Comparison of ENCODE assay signal across 26 mouse cellular contexts in the genomic region with DNA sequence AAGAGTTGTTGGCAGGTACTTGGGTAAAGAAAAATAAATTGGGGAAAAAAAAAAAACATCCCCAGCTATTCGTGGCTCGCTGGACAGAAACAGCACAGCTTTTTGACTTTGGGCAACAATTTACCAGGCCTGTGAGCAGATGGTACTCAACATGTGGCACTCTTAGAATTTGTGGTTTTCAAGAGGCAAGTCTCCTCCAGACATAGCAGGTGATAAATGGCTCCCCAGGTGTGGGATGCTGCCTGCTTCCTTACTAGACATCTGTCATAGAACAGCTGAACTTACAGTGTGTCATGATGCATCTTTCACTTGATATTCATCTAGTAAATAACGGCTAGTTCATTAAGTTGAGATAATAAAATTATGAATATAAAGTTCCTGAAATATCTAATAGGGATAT.
DNase-seq lines count a peak whose midpoint lies in the region; ATAC-seq and TF ChIP-seq lines count a peak whose summit lies in the region.
"Had no signal": no experiment of that assay in that cellular context is flagged by ENCODE, and none has a peak within 500 bp of the region (broad histone marks: within the 10 kb centered on the region; RNA-seq: fewer than 3 reads in every experiment).

No protein-coding gene starts in this region.

- no peak overlapping the region for H3K9ac ChIP-seq in hindbrain, embryonic 16.5 days (ENCODE audit: low read depth, low read length)
- H3K9ac ChIP-seq in hindbrain, embryonic 13.5 days: no peak overlapping the region
- no peak overlapping the region for H3K9ac ChIP-seq in midbrain, postnatal 0 days (replicated peaks; ENCODE audit: low read length, poor library complexity, severe bottlenecking)
- no peak overlapping the region for H3K9ac ChIP-seq in midbrain, embryonic 14.5 days (replicated peaks; ENCODE audit: low read length)
- H3K9ac ChIP-seq: forebrain, embryonic 15.5 days; heart, embryonic 12.5 days; heart, embryonic 15.5 days; hindbrain, embryonic 15.5 days had no signal

- H3K4me3 ChIP-seq in hindbrain, embryonic 16.5 days (ENCODE audit: low read length): no peak overlapping the region
- no peak overlapping the region for H3K4me3 ChIP-seq in hindbrain, embryonic 13.5 days
- H3K4me3 ChIP-seq in midbrain, postnatal 0 days (ENCODE audit: low read depth, low read length): no peak overlapping the region
- H3K4me3 ChIP-seq in midbrain, embryonic 14.5 days (replicated peaks; ENCODE audit: low read depth, low read length): no peak overlapping the region
- no peak overlapping the region for H3K4me3 ChIP-seq in myocyte
- H3K4me3 ChIP-seq: forebrain, embryonic 10.5 days; forebrain, embryonic 15.5 days; heart, embryonic 12.5 days; heart, embryonic 15.5 days; hindbrain, embryonic 10.5 days; hindbrain, embryonic 15.5 days had no signal

- peak; percentile 38 to 58 for DNase-seq in cerebellum, postnatal 10 days
- DNase-seq in cerebellum, adult 9-11 months: no peak
- peak; percentile 51 for DNase-seq in midbrain, postnatal 0 days (ENCODE audit: low spot score)
- no peak for DNase-seq in midbrain, embryonic 14.5 days
- DNase-seq in ovary, postnatal 14 days (ENCODE audit: low spot score): no peak
- DNase-seq: adrenal gland, postnatal 10 days; adrenal gland, postnatal 36 days; cerebellum, adult 11-12 months; cerebellum, adult 8-10 months; cerebellum, postnatal 36 days; gastrocnemius, postnatal 25 days; heart, adult 18-20 months; heart, postnatal 10 days; heart, postnatal 36 days had no signal

- H3K4me1 ChIP-seq in hindbrain, embryonic 16.5 days (ENCODE audit: control insufficient read depth, insufficient read depth, low read depth, low read length): no peaks in the 10 kb centered on the region
- H3K4me1 ChIP-seq in hindbrain, embryonic 13.5 days (replicated peaks): no peaks in the 10 kb centered on the region
- no peaks in the 10 kb centered on the region for H3K4me1 ChIP-seq in midbrain, postnatal 0 days (ENCODE audit: insufficient read depth, low read length)
- no peaks in the 10 kb centered on the region for H3K4me1 ChIP-seq in midbrain, embryonic 14.5 days (ENCODE audit: control insufficient read depth, insufficient read depth, low read length)
- H3K4me1 ChIP-seq: forebrain, embryonic 10.5 days; forebrain, embryonic 15.5 days; heart, embryonic 12.5 days; heart, embryonic 15.5 days; hindbrain, embryonic 10.5 days; hindbrain, embryonic 15.5 days had no signal

- no peaks in the 10 kb centered on the region for H3K36me3 ChIP-seq in hindbrain, embryonic 16.5 days (ENCODE audit: control insufficient read depth, insufficient read depth, low read length)
- H3K36me3 ChIP-seq in hindbrain, embryonic 13.5 days: no peaks in the 10 kb centered on the region
- no peaks in the 10 kb centered on the region for H3K36me3 ChIP-seq in midbrain, postnatal 0 days (ENCODE audit: insufficient read depth, low read length)
- H3K36me3 ChIP-seq in midbrain, embryonic 14.5 days (ENCODE audit: control insufficient read depth, insufficient read depth, low read length): no peaks in the 10 kb centered on the region
- no peaks in the 10 kb centered on the region for H3K36me3 ChIP-seq in myocyte (ENCODE audit: control insufficient read depth, insufficient read depth)
- H3K36me3 ChIP-seq: forebrain, embryonic 10.5 days; forebrain, embryonic 15.5 days; heart, embryonic 12.5 days; heart, embryonic 15.5 days; hindbrain, embryonic 10.5 days; hindbrain, embryonic 15.5 days had no signal

- H3K9me3 ChIP-seq in hindbrain, embryonic 16.5 days (ENCODE audit: control insufficient read depth, low read length): no peaks in the 10 kb centered on the region
- no peaks in the 10 kb centered on the region for H3K9me3 ChIP-seq in hindbrain, embryonic 13.5 days
- no peaks in the 10 kb centered on the region for H3K9me3 ChIP-seq in midbrain, postnatal 0 days (ENCODE audit: low read length)
- H3K9me3 ChIP-seq in midbrain, embryonic 14.5 days (ENCODE audit: control insufficient read depth, low read length): no peaks in the 10 kb centered on the region
- H3K9me3 ChIP-seq: forebrain, embryonic 10.5 days; forebrain, embryonic 15.5 days; heart, embryonic 12.5 days; heart, embryonic 15.5 days; hindbrain, embryonic 10.5 days; hindbrain, embryonic 15.5 days had no signal

- no peak for TF ChIP-seq POLR2A in myocyte (IDR thresholded peaks at IDR 0.05; ENCODE audit: insufficient read length, low read depth)

- H3ac ChIP-seq in myocyte (ENCODE audit: control insufficient read depth, insufficient read length): no peak overlapping the region

- no peaks in the 10 kb centered on the region for H3K27me3 ChIP-seq in hindbrain, embryonic 16.5 days (replicated peaks; ENCODE audit: control insufficient read depth, insufficient read depth, low read length)
- H3K27me3 ChIP-seq in hindbrain, embryonic 13.5 days: no peaks in the 10 kb centered on the region
- no peaks in the 10 kb centered on the region for H3K27me3 ChIP-seq in midbrain, postnatal 0 days (ENCODE audit: insufficient read depth, low read length)
- H3K27me3 ChIP-seq in midbrain, embryonic 14.5 days (ENCODE audit: control insufficient read depth, insufficient read depth, low read length): no peaks in the 10 kb centered on the region
- no peaks in the 10 kb centered on the region for H3K27me3 ChIP-seq in myocyte (ENCODE audit: control insufficient read depth, insufficient read depth, insufficient read length)
- H3K27me3 ChIP-seq: forebrain, embryonic 15.5 days; heart, embryonic 12.5 days; heart, embryonic 15.5 days; hindbrain, embryonic 15.5 days had no signal

- TF ChIP-seq CTCF in midbrain, postnatal 0 days (IDR thresholded peaks at IDR 0.05): no peak

- H3K4me2 ChIP-seq in hindbrain, embryonic 16.5 days (ENCODE audit: low read length): no peak overlapping the region
- no peak overlapping the region for H3K4me2 ChIP-seq in hindbrain, embryonic 13.5 days
- H3K4me2 ChIP-seq in midbrain, postnatal 0 days (ENCODE audit: low read depth, low read length, poor library complexity, severe bottlenecking): no peak overlapping the region
- no peak overlapping the region for H3K4me2 ChIP-seq in midbrain, embryonic 14.5 days (ENCODE audit: low read length)
- H3K4me2 ChIP-seq in myocyte (ENCODE audit: low read depth): no peak overlapping the region
- H3K4me2 ChIP-seq: forebrain, embryonic 15.5 days; heart, embryonic 12.5 days; heart, embryonic 15.5 days; hindbrain, embryonic 15.5 days had no signal

- ATAC-seq in hindbrain, embryonic 16.5 days: peak; percentile 63; the same call in 1 of the 2 replicates
- ATAC-seq in hindbrain, embryonic 13.5 days (ENCODE audit: low FRiP score): no peak
- ATAC-seq in midbrain, postnatal 0 days (ENCODE audit: low FRiP score): no peak
- ATAC-seq in midbrain, embryonic 14.5 days (ENCODE audit: low FRiP score, low TSS enrichment): no peak
- ATAC-seq: activated CD4-positive, CD25-positive, alpha-beta regulatory T cell, adult 4 months; forebrain, embryonic 15.5 days; inflammation-experienced regulatory T-cells, adult 6 months; intestine, embryonic 16.5 days had no signal

- no peak overlapping the region for H3K27ac ChIP-seq in hindbrain, embryonic 16.5 days (ENCODE audit: low read depth, low read length)
- no peak overlapping the region for H3K27ac ChIP-seq in hindbrain, embryonic 13.5 days
- no peak overlapping the region for H3K27ac ChIP-seq in midbrain, postnatal 0 days (ENCODE audit: low read depth, low read length)
- no peak overlapping the region for H3K27ac ChIP-seq in midbrain, embryonic 14.5 days (replicated peaks; ENCODE audit: low read depth, low read length)
- H3K27ac ChIP-seq: forebrain, embryonic 10.5 days; forebrain, embryonic 15.5 days; heart, embryonic 15.5 days; hindbrain, embryonic 10.5 days; hindbrain, embryonic 15.5 days had no signal

- WGBS in hindbrain, embryonic 16.5 days: 64% methylated on average over 3 of the region's 3 CpGs
- 76% methylated on average over 3 of the region's 3 CpGs for WGBS in hindbrain, embryonic 13.5 days
- 67% methylated on average over 3 of the region's 3 CpGs for WGBS in midbrain, postnatal 0 days
- WGBS in midbrain, embryonic 14.5 days: 87% methylated on average over 3 of the region's 3 CpGs

- H3K79me2 ChIP-seq in myocyte (ENCODE audit: control insufficient read depth, insufficient read depth): no peaks in the 10 kb centered on the region

TF ChIP-seq in myocyte, 11 proteins besides CTCF, POLR2A, EP300 and RAD21:
- TF ChIP-seq MYOG (IDR thresholded peaks at IDR 0.05; ENCODE audit: control insufficient read depth in 1 of 3, insufficient read depth in 1 of 3, insufficient read length in 2 of 3, low read depth in 2 of 3) (peak in 1 of 3 experiments; percentile 7), MYOD1 (IDR thresholded peaks at IDR 0.05; ENCODE audit: control insufficient read depth in 1 of 3, insufficient read length in 2 of 3, low read depth in 2 of 3) (peak in 2 of 3 experiments; percentile 34 to 48), POLR2AphosphoS2 (IDR thresholded peaks at IDR 0.05; ENCODE audit: insufficient read length, low read depth) (no peak)
TF ChIP-seq in myocyte: peak in this region for 2.

Comparison
In these comparisons a context has a peak if more than half of its experiments do, and no peak if none do; other contexts are left out.
1. DNase-seq: peak in cerebellum, postnatal 10 days (2 of 2) and midbrain, postnatal 0 days (single experiment); none in cerebellum, adult 9-11 months (single experiment), midbrain, embryonic 14.5 days (single experiment) and ovary, postnatal 14 days (single experiment).